Mouse (Mus musculus) urinary bladder, postnatal 14 days (tissue): ENCODE measurements around the gene Nol3.
"Not testable (repeated sequence)": the region's sequence is repeated elsewhere in the genome, so short reads cannot be mapped to it uniquely, and the experiment has no call there.

Source experiments
- DNase-seq: peaks from one replicate; pipeline ENCODE4 v3.0.0; 2021; ENCODE audit warnings: low spot score

Gene Nol3

GRCm38 (mm10) chr8:105275840-105276239, at the start of gene Nol3:
Nol3 (plus strand) TSS chr8:105276140.
- no peak for DNase-seq

- DNase-seq: no peak
Measured at GRCm38 (mm10) chr8:105231503-105232320, 44.2 kb upstream of the Nol3 start.

GRCm38 (mm10) chr8:105232321-105232693, 43.6 kb upstream of the Nol3 start:
- DNase-seq: not testable (repeated sequence)

- DNase-seq: no peak
Measured at GRCm38 (mm10) chr8:105233126-105233935, 42.6 kb upstream of the Nol3 start.

- DNase-seq: no peak
Measured at GRCm38 (mm10) chr8:105235206-105235605, 40.7 kb upstream of the Nol3 start.

- DNase-seq: no peak
Measured at GRCm38 (mm10) chr8:105237442-105238142, 38.3 kb upstream of the Nol3 start.

GRCm38 (mm10) chr8:105241016-105241415, 34.9 kb upstream of the Nol3 start:
- DNase-seq: no peak

GRCm38 (mm10) chr8:105251954-105252353, 24.0 kb upstream of the Nol3 start:
- no peak for DNase-seq

GRCm38 (mm10) chr8:105252680-105253537, 23.0 kb upstream of the Nol3 start:
- DNase-seq: no peak

- DNase-seq: no peak
Measured at GRCm38 (mm10) chr8:105253766-105254151, 22.2 kb upstream of the Nol3 start.

- peak; percentile 91 for DNase-seq
Measured at GRCm38 (mm10) chr8:105254152-105254965, 21.6 kb upstream of the Nol3 start.

- peak; percentile 80 for DNase-seq
Measured at GRCm38 (mm10) chr8:105254966-105255350, 21.0 kb upstream of the Nol3 start, which contains the start of gene B3gnt9. B3gnt9 (minus strand) TSS chr8:105255153.

GRCm38 (mm10) chr8:105257318-105258114, 18.4 kb upstream of the Nol3 start:
- DNase-seq: no peak

- DNase-seq: no peak
Measured at GRCm38 (mm10) chr8:105258911-105259720, 16.8 kb upstream of the Nol3 start.

GRCm38 (mm10) chr8:105259721-105260320, 16.1 kb upstream of the Nol3 start:
- peak; percentile 78 for DNase-seq

- DNase-seq: no peak
Measured at GRCm38 (mm10) chr8:105260371-105261099, 15.4 kb upstream of the Nol3 start.

- DNase-seq: no peak
Measured at GRCm38 (mm10) chr8:105261326-105261980, 14.5 kb upstream of the Nol3 start.
